Mouse (Mus musculus) cerebellum, postnatal 4 days (tissue): ENCODE measurements around the gene Prpsap2.
"Not testable (repeated sequence)": the region's sequence is repeated elsewhere in the genome, so short reads cannot be mapped to it uniquely, and the experiment has no call there.

Experiments
- DNase-seq, 2 experiments: peaks; one replicate each; pipeline ENCODE4 v3.0.0; 2022; ENCODE audit warnings: low spot score in 2 of 2, mixed read lengths in 1 of 2

Prpsap2 gene

GRCm38 (mm10) chr11:61761584-61762407, at the start of gene Prpsap2:
Gene Prpsap2 (minus strand): TSS chr11:61762088.
- DNase-seq = peak; percentile 98 to 99

DNA sequence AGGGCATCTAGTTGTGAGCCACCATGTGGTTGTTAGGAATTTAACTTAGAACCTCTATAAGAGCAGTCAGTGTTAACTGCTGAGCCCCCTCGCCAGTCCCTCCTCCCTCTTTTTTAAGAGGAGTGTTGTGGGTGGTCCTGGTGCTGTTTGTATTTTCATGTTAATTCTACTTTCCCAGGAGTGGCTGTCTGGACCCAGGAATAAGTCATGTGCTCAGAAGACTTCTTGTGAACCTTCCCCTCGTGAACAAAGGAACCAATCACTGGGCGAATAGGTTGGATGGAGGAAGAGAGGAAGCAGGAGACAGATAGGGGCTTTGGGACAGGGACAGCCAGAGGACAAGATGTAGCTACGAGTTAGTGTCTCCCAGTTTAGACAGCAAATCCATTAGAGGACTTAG, 47.9 kb upstream of the Prpsap2 start:
- DNase-seq = no peak

GRCm38 (mm10) chr11:61808551-61809117, 46.7 kb upstream of the Prpsap2 start:
- no peak for DNase-seq

GRCm38 (mm10) chr11:61793441-61793840, 31.6 kb upstream of the Prpsap2 start:
- DNase-seq = no peak

DNA sequence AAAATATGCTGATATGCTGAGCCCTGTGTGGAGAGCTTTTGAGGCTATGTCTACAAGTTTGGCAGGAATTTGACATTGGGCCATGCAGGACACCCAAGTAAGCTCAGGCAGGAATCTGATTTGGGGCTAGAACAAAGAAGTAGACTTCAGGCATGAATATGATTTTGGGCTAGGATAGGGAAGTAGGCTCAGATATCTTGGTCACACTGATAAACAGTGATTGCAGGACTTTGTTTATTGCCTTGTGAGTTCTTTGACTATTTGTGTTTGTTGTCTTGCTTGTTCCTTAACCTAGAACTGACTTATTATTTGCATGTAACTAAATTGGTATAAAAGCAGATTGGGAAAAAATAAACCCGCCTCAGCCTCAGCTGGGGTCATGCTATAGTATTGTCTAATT, 26.7 kb upstream of the Prpsap2 start:
- no peak for DNase-seq

GRCm38 (mm10) chr11:61782526-61782925, 20.6 kb upstream of the Prpsap2 start:
- DNase-seq = not testable (repeated sequence)

- DNase-seq = no peak
Observed at GRCm38 (mm10) chr11:61774551-61775149, 12.8 kb upstream of the Prpsap2 start.

- no peak for DNase-seq
Observed at GRCm38 (mm10) chr11:61760518-61760917, 1.4 kb downstream of the Prpsap2 start.

- no peak for DNase-seq
Observed at GRCm38 (mm10) chr11:61757151-61757550, 4.7 kb downstream of the Prpsap2 start.

DNA sequence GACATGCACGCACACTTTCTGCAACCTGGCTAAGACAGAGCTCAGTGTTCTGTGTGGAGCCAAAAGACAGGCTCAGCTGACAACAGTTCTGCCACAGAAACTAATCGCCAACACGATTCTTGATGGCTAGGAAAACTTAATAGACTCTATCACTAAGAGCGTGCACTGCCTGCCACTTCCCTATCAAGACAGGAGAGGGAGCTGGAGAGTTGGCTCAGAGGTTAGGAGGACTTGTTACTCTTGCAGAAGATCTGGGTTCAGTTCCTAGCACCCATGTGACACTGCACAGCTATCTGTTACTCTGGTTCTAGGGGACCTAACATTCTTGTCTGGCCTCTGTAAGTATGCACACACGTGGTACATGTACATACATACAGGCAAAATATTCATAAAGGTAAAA, 10.3 kb downstream of the Prpsap2 start:
- no peak for DNase-seq

- DNase-seq = no peak
Observed at GRCm38 (mm10) chr11:61747161-61747560, 14.7 kb downstream of the Prpsap2 start.

DNA sequence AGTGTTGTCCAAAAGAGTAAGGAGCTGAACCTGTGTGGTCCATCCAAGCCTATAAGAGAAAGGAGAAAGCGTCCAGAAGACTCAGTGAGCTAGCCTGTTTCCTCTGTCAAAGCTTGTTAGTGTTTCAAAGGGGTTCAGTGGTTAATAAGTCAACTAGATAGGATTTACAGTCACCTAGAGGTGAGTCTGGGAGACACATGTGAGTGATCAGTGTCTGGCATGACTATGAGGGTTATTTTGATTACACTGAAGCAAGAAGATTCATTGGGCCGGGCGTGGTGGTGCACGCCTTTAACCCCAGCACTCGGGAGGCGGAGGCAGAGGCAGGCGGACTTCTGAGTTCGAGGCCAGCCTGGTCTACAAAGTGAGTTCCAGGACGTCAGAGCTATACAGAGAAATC, 16.1 kb downstream of the Prpsap2 start:
- DNase-seq = no peak

DNA sequence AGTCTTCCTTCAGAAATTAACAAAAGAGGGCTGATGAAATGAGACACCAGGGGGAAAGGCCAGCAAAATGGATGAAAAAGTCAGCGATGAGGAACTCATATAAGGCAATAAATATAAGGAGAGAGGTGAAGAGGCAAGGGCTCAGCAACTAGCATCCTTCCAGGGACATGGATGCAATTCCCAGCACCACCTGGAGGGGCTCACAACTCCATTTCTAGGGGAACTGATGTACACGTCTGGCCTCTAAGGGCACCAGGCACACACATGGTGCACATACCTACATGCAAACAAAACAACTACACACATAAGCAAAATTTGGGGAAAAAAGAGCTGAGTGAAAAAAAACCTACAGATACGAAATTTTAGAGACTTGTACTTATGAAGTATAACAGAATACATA, 17.4 kb downstream of the Prpsap2 start:
- DNase-seq = peak in 1 of 2 experiments; percentile 13

- DNase-seq = no peak
Observed at GRCm38 (mm10) chr11:61743768-61744167, 18.1 kb downstream of the Prpsap2 start.

DNA sequence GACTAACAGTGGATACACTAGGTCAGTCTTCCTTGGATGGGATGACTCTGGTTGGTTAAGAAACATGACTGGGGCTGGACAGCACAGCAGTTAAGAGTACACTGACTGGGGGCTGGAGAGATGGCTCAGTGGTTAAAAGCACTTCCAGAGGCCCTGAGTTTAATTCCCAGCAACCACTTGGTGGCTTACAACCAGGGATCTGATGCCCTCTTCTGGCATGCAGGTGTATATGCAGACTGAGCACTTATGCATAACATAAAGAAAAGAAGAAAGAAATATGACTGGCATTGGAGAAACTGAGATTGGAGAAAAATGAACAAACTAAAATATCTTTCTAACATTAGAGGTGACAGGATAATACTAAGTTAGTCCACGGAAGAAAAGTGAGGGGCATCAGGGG, 21.4 kb downstream of the Prpsap2 start:
- no peak for DNase-seq

GRCm38 (mm10) chr11:61737290-61737689, 24.6 kb downstream of the Prpsap2 start:
- DNase-seq = no peak

DNA sequence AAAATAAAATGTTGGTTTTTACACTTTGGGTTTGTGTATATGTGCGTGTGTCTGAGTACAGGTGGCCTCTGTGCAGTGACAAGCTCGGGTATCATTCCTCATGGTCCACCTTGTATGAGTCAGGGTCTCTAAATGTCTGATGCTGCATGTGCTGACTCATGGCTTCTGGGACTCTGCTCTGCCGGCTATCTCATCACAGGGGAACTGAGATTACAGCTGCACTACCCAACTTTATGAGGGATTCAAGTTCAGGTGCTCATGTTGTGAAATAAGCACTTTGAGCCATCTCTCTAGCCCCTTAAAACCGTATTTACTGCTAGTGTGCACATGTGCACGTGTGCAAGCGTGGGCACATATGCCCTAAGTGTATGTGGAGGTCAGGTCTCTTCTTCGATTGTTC, 29.2 kb downstream of the Prpsap2 start:
- no peak for DNase-seq

DNA sequence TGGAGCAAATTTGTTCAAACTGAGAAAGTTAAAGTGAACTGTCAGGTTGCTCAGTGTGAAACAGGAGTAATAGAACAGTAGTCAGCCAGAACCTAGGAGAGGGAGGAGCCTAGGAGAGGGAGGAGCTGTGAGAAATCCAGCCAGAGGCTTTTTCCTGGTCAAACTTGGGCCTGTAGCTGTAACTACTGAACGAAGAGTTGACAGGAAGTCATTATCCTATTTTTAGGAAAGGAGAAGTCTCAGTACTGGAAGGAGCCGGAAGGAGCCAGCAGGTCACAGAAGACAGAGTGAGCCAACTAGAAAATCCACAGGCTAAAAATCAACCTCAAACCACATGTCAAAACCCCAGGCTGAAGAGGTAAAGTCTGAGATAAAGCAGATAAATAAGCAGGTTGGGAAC, 33.9 kb downstream of the Prpsap2 start:
- no peak for DNase-seq

DNA sequence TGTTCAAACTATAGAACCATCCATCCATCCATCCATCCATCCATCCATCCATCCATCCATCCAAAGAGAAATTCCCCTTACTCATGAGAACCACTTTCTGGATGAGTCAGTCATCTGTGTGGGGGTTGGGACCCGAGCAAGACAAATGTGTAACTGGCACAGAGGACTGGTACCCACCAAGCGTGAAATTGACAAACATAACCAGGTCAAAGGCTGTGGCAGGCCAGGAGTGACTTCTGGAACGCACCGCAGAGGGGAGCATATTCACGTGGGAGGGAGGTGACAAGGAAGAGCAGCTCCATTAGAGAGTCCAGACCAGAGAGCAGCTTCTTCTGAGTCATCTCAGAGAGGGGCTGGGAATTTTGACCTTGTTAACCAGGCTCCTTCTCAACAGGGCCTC, 39.8 kb downstream of the Prpsap2 start:
- DNase-seq = no peak

GRCm38 (mm10) chr11:61720636-61721035, 41.3 kb downstream of the Prpsap2 start, which contains the start of gene Slc5a10:
Gene Slc5a10 (minus strand): TSS chr11:61720826.
- no peak for DNase-seq

DNA sequence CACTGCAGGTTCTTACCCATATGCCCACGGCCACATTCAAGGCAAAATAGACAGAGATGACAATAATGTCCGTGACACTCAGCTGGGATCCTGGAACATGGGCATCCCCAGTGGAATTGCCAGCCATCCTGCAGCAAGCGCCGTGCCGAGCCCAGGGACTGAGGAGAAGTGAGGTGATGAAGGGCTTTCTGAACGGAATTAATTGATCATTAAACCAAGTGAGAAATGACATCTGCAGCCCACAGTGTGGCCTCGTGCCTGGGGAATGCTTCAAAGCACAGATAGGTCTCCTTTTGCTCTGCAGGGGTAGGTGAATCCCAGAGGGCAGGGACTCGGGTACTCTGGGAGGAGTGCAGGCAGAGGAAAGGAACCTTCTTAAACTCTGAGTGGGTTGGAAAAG, 42.1 kb downstream of the Prpsap2 start:
- DNase-seq = no peak

DNA sequence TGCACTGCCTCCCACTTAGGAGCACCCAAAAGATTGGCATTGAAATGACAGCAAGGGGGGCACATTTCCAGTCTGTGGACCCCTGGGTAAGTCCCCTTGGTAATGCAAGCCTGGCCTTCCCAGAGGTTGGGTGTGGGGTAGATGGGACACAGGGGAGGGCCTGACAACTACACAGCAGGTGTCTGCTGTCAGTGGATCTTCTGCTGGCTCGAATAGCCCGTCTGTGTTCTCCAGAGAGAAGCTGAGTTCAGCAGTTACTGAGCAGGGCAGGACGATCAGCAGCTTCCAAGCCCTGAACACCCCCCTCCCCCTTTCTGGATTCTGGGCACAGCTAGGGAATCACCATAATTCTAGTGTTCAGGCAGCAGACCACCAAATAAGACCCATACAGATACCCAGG, 42.5 kb downstream of the Prpsap2 start:
- DNase-seq = no peak

GRCm38 (mm10) chr11:61717990-61718389, 43.9 kb downstream of the Prpsap2 start:
- DNase-seq = no peak
